Mouse (Mus musculus) hindbrain, embryonic 10.5 days (tissue): ENCODE data around the gene Tor2a. TPM values are rescaled to one million over a fixed set of nuclear protein-coding genes. Genes with fewer than 3 reads are reported as not detected.
A peak's percentile ranks its signal among the peaks of the same experiment; 100 is the strongest.

Experiments used
- DNase-seq: peaks from one replicate; pipeline ENCODE4 v3.0.0-alpha.2; 2017; ENCODE audit warnings: low spot score
- H3K27ac ChIP-seq: fragments of 300-500 bp; sonication (generic); 2 replicates; pipeline ENCODE4 v1.5.1; 2016; ENCODE audit warnings: mild to moderate bottlenecking, moderate library complexity
- H3K27me3 ChIP-seq: fragments of 300-500 bp; sonication (generic); 2 replicates; pipeline ENCODE4 v1.6.1; 2016; ENCODE audit warnings: mild to moderate bottlenecking; ENCODE audit not compliant: poor library complexity, insufficient read depth, severe bottlenecking
- H3K36me3 ChIP-seq: fragments of 300-500 bp; sonication (generic); 2 replicates; pipeline ENCODE4 v1.6.1; 2016; ENCODE audit warnings: mild to moderate bottlenecking, moderate library complexity
- H3K4me1 ChIP-seq: fragments of 300-500 bp; sonication (generic); replicated peaks from 2 replicates; pipeline ENCODE4 v1.6.1; 2016; ENCODE audit warnings: mild to moderate bottlenecking
- H3K4me3 ChIP-seq: fragments of 300-500 bp; sonication (generic); 2 replicates; pipeline ENCODE4 v1.5.1; 2016; ENCODE audit warnings: mild to moderate bottlenecking, moderate library complexity
- H3K9me3 ChIP-seq: fragments of 300-500 bp; sonication (generic); 2 replicates; pipeline ENCODE4 v1.6.1; 2016; ENCODE audit warnings: mild to moderate bottlenecking, moderate library complexity
- WGBS: fragments of 180-500 bp; shearing (Covaris S2); methylation state at CpG from one replicate; pipeline ENCODE4 v1.1.7; 2016; 5-methylcytosine and 5-hydroxymethylcytosine counted together
- polyA plus RNA-seq: library from polyadenylated mRNA; unstranded; fragments of >200 nt; fragmentation: Nextera tagmentation; extraction: Ambion mirVana; gene quantifications from 2 replicates; pipeline ENCODE4 v1.2.1, GENCODE M21; 2016

The Tor2a gene
- polyA plus RNA-seq, 1 experiment from 2014 or later = 61.6 TPM

GRCm38 (mm10) chr2:32720053-32720452 lies 37.0 kb upstream of the Tor2a start:
- WGBS = 90% methylated on average over 3 of the region's 3 CpGs

GRCm38 (mm10) chr2:32720681-32721229 lies 36.3 kb upstream of the Tor2a start, which contains the start of gene Sh2d3c:
Gene Sh2d3c (plus strand): TSS chr2:32721055.
- Histone ChIP-seq H3K4me1 (peaks cover 30% of the 10 kb centered on the region), H3K36me3 (no peaks in the 10 kb centered on the region), H3K27ac (peak within 1 kb of the TSS; percentile 65), H3K9me3 (0 out of 2 replicates have a peak, but pooled peaks cover 3% of the 10 kb centered on the region), H3K27me3 (no peaks in the 10 kb centered on the region), H3K4me3 (no peak within 1 kb of the TSS)
- DNase-seq = no peak
- WGBS = 52% methylated on average over 8 of the region's 8 CpGs

More at GRCm38 (mm10) chr2:32720053-32720452, 37.0 kb upstream of the Tor2a start:
- Histone ChIP-seq H3K4me3 (no peak overlapping the region), H3K27ac (no peak overlapping the region), H3K9me3 (0 out of 2 replicates have a peak, but pooled peaks cover 3% of the 10 kb centered on the region), H3K4me1 (peaks cover 32% of the 10 kb centered on the region), H3K36me3 (no peaks in the 10 kb centered on the region), H3K27me3 (no peaks in the 10 kb centered on the region)
- no peak for DNase-seq

GRCm38 (mm10) chr2:32722046-32722445 lies 35.0 kb upstream of the Tor2a start:
- H3K4me1 ChIP-seq = peaks cover 33% of the 10 kb centered on the region
- no peak overlapping the region for H3K4me3 ChIP-seq
- no peaks in the 10 kb centered on the region for H3K27me3 ChIP-seq
- no peak for DNase-seq
- 0 out of 2 replicates have a peak, but pooled peaks cover 2% of the 10 kb centered on the region for H3K9me3 ChIP-seq
- H3K27ac ChIP-seq = peak overlapping the region; percentile 62
- no peaks in the 10 kb centered on the region for H3K36me3 ChIP-seq
- WGBS = 62% methylated on average over 6 of the region's 6 CpGs

GRCm38 (mm10) chr2:32722581-32722980 lies 34.5 kb upstream of the Tor2a start:
- no peak for DNase-seq
- no peak overlapping the region for H3K4me3 ChIP-seq
- no peaks in the 10 kb centered on the region for H3K9me3 ChIP-seq
- H3K27me3 ChIP-seq = no peaks in the 10 kb centered on the region
- no peak overlapping the region for H3K27ac ChIP-seq
- WGBS = 85% methylated on average over 3 of the region's 3 CpGs
- H3K36me3 ChIP-seq = no peaks in the 10 kb centered on the region
- H3K4me1 ChIP-seq = peaks cover 37% of the 10 kb centered on the region

- DNase-seq = no peak
- Histone ChIP-seq H3K9me3 (no peaks in the 10 kb centered on the region), H3K27ac (no peak overlapping the region), H3K4me3 (no peak overlapping the region), H3K36me3 (no peaks in the 10 kb centered on the region), H3K27me3 (peaks cover 8% of the 10 kb centered on the region), H3K4me1 (peaks cover 40% of the 10 kb centered on the region)
- 75% methylated on average over 4 of the region's 4 CpGs for WGBS
Observed at GRCm38 (mm10) chr2:32724149-32724548, 32.9 kb upstream of the Tor2a start.

- H3K4me1 ChIP-seq = peaks cover 44% of the 10 kb centered on the region
- H3K27ac ChIP-seq = peak overlapping the region; percentile 50; the same call in 1 of the 2 replicates
- WGBS = 87% methylated on average over 16 of the region's 16 CpGs
Observed at GRCm38 (mm10) chr2:32724832-32725790, 31.9 kb upstream of the Tor2a start.

GRCm38 (mm10) chr2:32727435-32727834 lies 29.6 kb upstream of the Tor2a start:
- H3K4me3 ChIP-seq = peak overlapping the region; percentile 48
- WGBS = under 1% methylated on average over 16 of the region's 16 CpGs
- peak; percentile 93 for DNase-seq
- peaks cover 43% of the 10 kb centered on the region for H3K4me1 ChIP-seq
- no peaks in the 10 kb centered on the region for H3K36me3 ChIP-seq
- no peaks in the 10 kb centered on the region for H3K9me3 ChIP-seq
- H3K27ac ChIP-seq = peak overlapping the region; percentile 80
- H3K27me3 ChIP-seq = peaks cover 8% of the 10 kb centered on the region

More at GRCm38 (mm10) chr2:32724832-32725790, 31.9 kb upstream of the Tor2a start:
- Histone ChIP-seq H3K36me3 (no peaks in the 10 kb centered on the region), H3K9me3 (no peaks in the 10 kb centered on the region), H3K27me3 (peaks cover 8% of the 10 kb centered on the region), H3K4me3 (no peak overlapping the region)
- DNase-seq = no peak

- peaks cover 43% of the 10 kb centered on the region for H3K4me1 ChIP-seq
- WGBS = 51% methylated on average over 7 of the region's 7 CpGs
- H3K27ac ChIP-seq = peak overlapping the region; percentile 80
- peak overlapping the region; percentile 48 for H3K4me3 ChIP-seq
- H3K36me3 ChIP-seq = no peaks in the 10 kb centered on the region
- DNase-seq = peak; percentile 12
- peaks cover 8% of the 10 kb centered on the region for H3K27me3 ChIP-seq
- no peaks in the 10 kb centered on the region for H3K9me3 ChIP-seq
Observed at GRCm38 (mm10) chr2:32728463-32728862, 28.6 kb upstream of the Tor2a start.

GRCm38 (mm10) chr2:32729547-32729946 lies 27.5 kb upstream of the Tor2a start:
- H3K9me3 ChIP-seq = no peaks in the 10 kb centered on the region
- no peak overlapping the region for H3K4me3 ChIP-seq
- 71% methylated on average over 4 of the region's 4 CpGs for WGBS
- H3K36me3 ChIP-seq = no peaks in the 10 kb centered on the region
- peak overlapping the region; percentile 62; the same call in 1 of the 2 replicates for H3K27ac ChIP-seq
- peaks cover 48% of the 10 kb centered on the region for H3K4me1 ChIP-seq
- no peak for DNase-seq
- peaks cover 8% of the 10 kb centered on the region for H3K27me3 ChIP-seq

GRCm38 (mm10) chr2:32730854-32731253 lies 26.2 kb upstream of the Tor2a start:
- Histone ChIP-seq H3K9me3 (no peaks in the 10 kb centered on the region), H3K4me3 (0 out of 2 replicates have a peak overlapping the region, but pooled peaks have one; percentile 3), H3K36me3 (no peaks in the 10 kb centered on the region), H3K27ac (peak overlapping the region; percentile 62), H3K27me3 (peaks cover 8% of the 10 kb centered on the region), H3K4me1 (peaks cover 55% of the 10 kb centered on the region)
- WGBS = 52% methylated on average over 11 of the region's 11 CpGs
- DNase-seq = peak; percentile 67

- 75% methylated on average over 4 of the region's 4 CpGs for WGBS
- H3K4me3 ChIP-seq = no peak overlapping the region
- DNase-seq = no peak
- peak overlapping the region; percentile 66; the same call in 1 of the 2 replicates for H3K27ac ChIP-seq
- H3K36me3 ChIP-seq = no peaks in the 10 kb centered on the region
- no peaks in the 10 kb centered on the region for H3K9me3 ChIP-seq
- peaks cover 62% of the 10 kb centered on the region for H3K4me1 ChIP-seq
- H3K27me3 ChIP-seq = peaks cover 8% of the 10 kb centered on the region
Observed at GRCm38 (mm10) chr2:32731911-32732310, 25.1 kb upstream of the Tor2a start.

- Histone ChIP-seq H3K4me1 (peaks cover 55% of the 10 kb centered on the region), H3K27ac (peak overlapping the region; percentile 40; the same call in 1 of the 2 replicates), H3K9me3 (no peaks in the 10 kb centered on the region), H3K4me3 (no peak overlapping the region), H3K36me3 (no peaks in the 10 kb centered on the region), H3K27me3 (peaks cover 8% of the 10 kb centered on the region)
- DNase-seq = no peak
- WGBS = 79% methylated on average over 6 of the region's 6 CpGs
Observed at GRCm38 (mm10) chr2:32732695-32733094, 24.3 kb upstream of the Tor2a start.

- Histone ChIP-seq H3K27ac (peak overlapping the region; percentile 13), H3K9me3 (no peaks in the 10 kb centered on the region), H3K27me3 (peaks cover 4% of the 10 kb centered on the region), H3K36me3 (no peaks in the 10 kb centered on the region), H3K4me3 (no peak overlapping the region), H3K4me1 (peaks cover 45% of the 10 kb centered on the region)
- WGBS = 52% methylated on average over 4 of the region's 4 CpGs
- no peak for DNase-seq
Observed at GRCm38 (mm10) chr2:32734480-32734879, 22.6 kb upstream of the Tor2a start.
